Mouse (Mus musculus): ENCODE data around the gene Herc1.

The Herc1 gene

GRCm38 (mm10) chr9:66503879-66504411 lies 153.7 kb downstream of the Herc1 start:
- peak in 1 of 2 experiments; percentile 35 for DNase-seq

DNA sequence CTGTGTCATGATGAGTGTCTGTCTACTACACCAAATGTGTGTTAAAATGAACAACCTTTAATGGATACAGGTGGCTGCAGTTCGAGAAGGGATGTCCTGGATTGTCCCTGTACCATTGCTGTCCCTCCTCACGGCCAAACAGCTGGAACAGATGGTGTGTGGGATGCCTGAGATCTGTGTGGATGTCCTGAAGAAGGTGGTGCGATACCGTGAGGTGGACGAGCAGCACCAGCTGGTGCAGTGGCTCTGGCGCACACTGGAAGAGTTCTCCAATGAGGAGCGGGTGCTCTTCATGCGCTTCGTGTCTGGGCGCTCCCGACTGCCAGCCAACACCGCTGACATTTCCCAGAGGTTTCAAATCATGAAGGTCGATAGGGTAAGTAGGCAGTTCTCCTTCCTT lies 154.3 kb downstream of the Herc1 start:
- DNase-seq: no peak

GRCm38 (mm10) chr9:66505141-66505917 lies 155.1 kb downstream of the Herc1 start:
- no peak for DNase-seq

GRCm38 (mm10) chr9:66506011-66506410 lies 155.8 kb downstream of the Herc1 start:
- no peak for DNase-seq

- no peak for DNase-seq
Measured at GRCm38 (mm10) chr9:66506424-66506823, 156.2 kb downstream of the Herc1 start.

GRCm38 (mm10) chr9:66507684-66508083 lies 157.4 kb downstream of the Herc1 start:
- DNase-seq: no peak

- DNase-seq: no peak
Measured at GRCm38 (mm10) chr9:66508890-66509399, 158.7 kb downstream of the Herc1 start.

DNA sequence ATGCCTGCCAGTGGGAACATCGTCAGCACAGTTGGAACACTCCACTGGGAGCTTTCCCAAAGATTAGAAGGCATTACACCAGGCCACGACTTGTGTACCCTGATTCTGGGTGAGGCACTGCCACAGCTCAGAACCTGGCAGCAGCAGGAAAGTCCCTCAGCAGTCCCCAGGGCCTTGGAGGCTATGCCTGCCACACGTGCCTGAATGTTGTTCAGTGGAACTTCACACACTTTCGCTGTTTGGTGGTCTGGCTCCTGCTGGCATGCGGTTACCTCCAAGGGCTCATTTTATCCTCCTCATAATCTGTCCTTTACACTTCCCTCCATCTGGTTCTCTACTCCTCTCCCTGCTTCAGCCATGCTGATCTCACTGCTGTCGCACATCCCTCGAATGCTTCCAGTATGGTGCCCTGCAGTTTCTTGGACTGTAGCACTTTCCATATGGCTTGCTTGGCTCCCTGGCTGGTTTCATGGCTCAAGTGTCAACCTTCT lies 160.1 kb downstream of the Herc1 start:
- DNase-seq: peak; percentile 39 to 56

GRCm38 (mm10) chr9:66510944-66511343 lies 160.7 kb downstream of the Herc1 start:
- DNase-seq: peak in 1 of 2 experiments; percentile 31

DNA sequence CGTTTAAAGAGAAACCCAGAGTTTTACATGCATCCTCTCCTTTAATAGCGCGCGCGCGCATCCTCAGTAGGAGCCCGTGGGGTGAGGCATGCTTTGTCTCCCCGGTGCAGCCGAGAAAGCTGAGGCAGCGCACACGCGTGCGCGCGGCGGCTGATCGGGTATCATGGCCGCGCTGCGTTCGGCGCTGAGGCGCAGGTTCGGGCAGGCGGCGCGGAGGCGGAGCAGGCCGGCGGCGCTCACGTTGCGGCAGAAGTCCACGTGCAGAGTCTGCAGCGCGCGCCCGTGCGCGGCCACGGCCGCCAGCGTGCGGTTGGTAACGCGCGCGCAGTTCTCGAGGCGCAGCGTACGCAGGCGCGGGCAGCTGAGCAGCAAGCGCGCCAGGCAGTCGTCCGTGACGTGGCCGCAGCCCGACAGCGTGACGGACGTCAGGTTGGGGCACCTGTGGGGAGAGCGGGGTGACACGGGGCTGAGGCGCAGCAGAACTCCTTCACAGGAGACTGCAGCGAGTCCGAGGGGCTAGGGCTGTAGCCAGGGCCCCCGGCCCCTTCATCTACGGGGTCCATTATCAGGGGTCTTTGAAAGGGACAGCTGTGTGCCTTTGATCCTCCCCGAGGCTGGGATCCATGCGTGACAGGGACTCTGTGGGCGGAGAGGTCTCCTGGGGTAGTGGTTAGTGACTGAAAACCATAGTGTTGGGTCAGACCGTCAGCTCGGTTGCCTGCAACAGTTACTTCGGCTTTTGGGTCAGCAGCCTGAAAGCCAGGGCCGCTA lies 161.5 kb downstream of the Herc1 start:
- DNase-seq: peak; percentile 84 to 88

GRCm38 (mm10) chr9:66512351-66512671 lies 162.1 kb downstream of the Herc1 start:
- peak; percentile 83 for DNase-seq

- no peak for DNase-seq
Measured at GRCm38 (mm10) chr9:66513150-66513549, 162.9 kb downstream of the Herc1 start.

DNA sequence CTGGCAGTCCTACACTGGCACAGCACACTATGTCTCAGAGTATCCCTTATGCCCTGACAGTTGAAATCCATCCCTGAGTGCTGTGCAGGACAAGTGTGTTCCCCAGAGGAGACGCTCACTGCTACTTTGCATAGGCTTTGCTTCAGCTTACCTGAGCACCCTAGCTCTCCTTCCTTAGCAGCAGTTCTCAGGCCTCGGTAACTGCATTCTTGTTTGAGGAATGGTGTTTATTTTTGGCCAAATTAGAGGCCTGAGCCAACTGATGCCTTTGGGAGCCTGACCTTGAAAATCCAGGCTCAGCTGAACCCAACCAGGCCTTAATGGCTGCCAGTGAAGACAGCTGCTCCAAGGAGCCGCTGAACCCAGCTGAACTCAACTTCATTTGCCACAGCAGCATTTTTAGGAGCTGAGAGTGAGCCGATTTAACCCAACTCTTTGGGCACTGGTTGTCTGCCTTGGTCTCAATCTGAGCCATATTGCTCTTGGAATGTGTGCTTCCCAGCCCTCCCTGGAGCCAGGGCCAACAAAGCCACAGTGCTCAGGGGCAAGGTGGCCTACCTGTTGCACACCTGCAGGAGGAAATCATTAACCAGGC lies 163.5 kb downstream of the Herc1 start:
- DNase-seq: no peak

DNA sequence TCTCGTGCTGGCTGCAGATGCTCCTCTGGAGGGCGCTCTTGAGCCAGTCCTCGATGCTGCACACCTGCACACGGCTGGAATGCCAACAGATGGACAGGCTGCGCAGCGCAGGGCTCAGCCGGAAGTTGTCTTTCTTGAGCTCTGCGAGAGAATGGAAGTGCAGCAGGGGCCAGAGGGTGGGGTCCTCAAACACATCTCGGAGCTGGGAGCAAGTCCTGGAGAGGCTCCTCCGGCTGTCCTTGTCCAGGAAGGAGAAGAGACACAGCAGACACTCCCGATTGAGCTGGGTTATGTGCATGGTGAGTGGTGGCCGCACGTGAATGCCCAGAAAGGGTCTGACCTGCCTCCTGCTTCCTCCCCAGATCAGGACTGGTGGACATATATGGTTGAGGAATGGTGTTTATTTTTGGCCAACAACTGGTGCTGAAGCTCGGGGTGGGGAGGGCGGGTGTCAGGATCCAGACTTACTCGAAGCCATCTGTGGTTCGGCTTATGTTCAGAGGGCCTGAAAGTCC lies 164.1 kb downstream of the Herc1 start, which contains the start of gene Fbxl22:
Fbxl22 (minus strand) TSS at position 338 of the 515 bp plus-strand sequence.
- DNase-seq: peak; percentile 63 to 66

DNA sequence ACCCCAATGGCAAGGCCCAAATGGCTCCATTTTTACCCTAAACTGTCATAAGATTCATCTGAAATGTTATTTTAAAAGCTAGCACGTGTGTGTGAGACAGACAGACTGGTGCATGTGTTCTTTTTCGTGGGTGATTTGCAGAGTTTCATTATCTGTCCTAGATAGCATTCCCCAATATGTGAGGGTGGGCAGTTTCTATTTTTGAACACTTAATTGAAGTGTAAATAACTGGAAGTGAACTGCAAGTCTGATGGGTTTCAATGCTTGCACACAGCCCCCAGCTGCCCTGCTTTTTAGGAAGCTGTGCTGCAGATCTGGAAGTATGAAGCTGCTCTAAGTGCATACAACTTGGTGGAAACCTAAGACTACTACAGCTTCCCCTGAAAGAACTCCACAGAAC lies 164.9 kb downstream of the Herc1 start:
- DNase-seq: no peak

DNA sequence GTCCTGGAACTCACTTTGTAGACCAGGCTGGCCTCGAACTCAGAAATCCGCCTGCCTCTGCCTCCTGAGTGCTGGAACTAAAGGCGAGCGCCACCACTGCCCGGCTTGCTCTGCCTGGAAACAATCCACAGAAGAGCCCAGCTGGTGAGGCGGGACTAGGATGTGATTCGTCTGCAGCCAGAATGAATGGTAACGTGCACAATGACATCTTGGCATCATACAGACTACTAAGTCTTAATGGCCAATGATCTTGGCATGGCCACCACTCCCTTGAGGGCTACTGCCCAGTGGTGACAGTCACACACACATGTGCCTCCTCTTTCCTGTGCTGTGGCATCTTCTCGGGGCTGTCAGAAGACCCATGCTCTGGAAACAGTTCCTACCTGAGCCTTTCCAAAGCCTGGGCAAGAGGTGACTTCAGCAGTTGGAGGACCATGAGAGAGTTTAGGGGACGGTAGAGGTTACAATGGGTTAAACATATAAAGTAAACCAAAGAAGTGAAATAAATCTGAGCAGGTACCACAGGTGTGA lies 165.5 kb downstream of the Herc1 start:
- DNase-seq: no peak

GRCm38 (mm10) chr9:66516296-66516940 lies 166.2 kb downstream of the Herc1 start:
- DNase-seq: no peak

DNA sequence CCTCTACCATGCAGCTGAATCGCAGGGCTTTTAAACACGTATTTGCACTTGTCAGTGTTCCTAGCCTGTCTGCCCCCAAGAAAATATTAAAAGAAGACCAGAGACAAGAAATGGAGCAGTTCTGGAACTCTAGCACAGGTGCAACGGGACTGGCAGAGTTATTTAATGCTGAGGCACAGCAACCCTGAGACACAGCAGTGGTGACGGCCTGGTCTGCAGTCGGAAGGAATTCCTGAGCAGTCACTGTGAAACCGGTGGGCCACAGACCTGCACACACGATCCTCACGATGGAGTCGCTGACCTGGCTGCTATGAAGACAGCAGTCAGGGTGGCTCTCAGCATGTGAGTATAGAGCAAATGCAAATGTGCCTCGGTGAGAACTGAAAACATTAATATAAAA lies 167.5 kb downstream of the Herc1 start:
- no peak for DNase-seq

- no peak for DNase-seq
Measured at GRCm38 (mm10) chr9:66518251-66518650, 168.0 kb downstream of the Herc1 start.

- DNase-seq: no peak
Measured at GRCm38 (mm10) chr9:66518901-66519300, 168.7 kb downstream of the Herc1 start.

GRCm38 (mm10) chr9:66520299-66520698 lies 170.0 kb downstream of the Herc1 start:
- no peak for DNase-seq

GRCm38 (mm10) chr9:66521595-66521994 lies 171.3 kb downstream of the Herc1 start:
- DNase-seq: no peak
